Mouse (Mus musculus) liver, adult 2 months (tissue): ENCODE measurements around the gene Poc1a.

Experiments
- CTCF ChIP-seq: fragments of 200-500 bp; IDR thresholded peaks from 2 replicates; pipeline ENCODE4 v1.5.1; 2011; ENCODE audit warnings: low read depth, low read length, control low read depth
- POLR2A ChIP-seq: fragments of 200-500 bp; IDR thresholded peaks from 2 replicates; pipeline ENCODE4 v1.6.1; 2011; ENCODE audit warnings: low read length, control low read depth; ENCODE audit not compliant: insufficient read depth; ENCODE audit errors: extremely low read depth

DNA sequence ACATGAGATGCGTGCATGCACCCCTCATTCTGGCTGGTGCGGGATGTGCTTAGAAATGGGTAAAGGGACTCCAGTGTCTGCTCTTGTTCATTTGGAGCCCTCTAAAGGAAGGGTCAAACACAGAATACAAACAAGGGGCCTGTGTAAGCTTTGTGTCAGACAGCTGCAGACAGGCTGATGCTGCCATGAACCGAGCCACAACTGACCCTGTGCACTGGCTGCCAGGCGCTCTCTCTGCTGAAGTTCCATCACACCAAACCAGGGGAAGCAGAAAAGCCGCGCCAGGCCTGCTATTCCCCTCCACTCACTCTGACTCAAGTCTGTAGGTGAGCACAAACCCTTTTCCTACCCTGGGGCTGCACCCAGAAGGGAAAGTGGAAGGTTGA is 58.3 kb downstream of the Poc1a start:
- no peak for TF ChIP-seq CTCF
- TF ChIP-seq POLR2A = no peak
